Mouse (Mus musculus) heart, adult 2 months (tissue): ENCODE measurements at regions not wholly inside any gene's neighbourhood (a gene's known extent, or its start where the extent isn't known, plus 50 kb on each side); places are given as distances from the start of the nearest gene placed in this dataset.
"Not testable (repeated sequence)": the region's sequence is repeated elsewhere in the genome, so short reads cannot be mapped to it uniquely, and the experiment has no call there.

Experiments used
- DNase-seq, 2 experiments: peaks; one replicate each; pipeline ENCODE4 v3.0.0; 2021
- H3K27ac ChIP-seq: fragments of 200-600 bp; 2 replicates; pipeline ENCODE4 v1.8.1; 2022
- H3K27me3 ChIP-seq: fragments of 200-500 bp; 2 replicates; pipeline ENCODE4 v1.6.1; 2012; ENCODE audit warnings: mild to moderate bottlenecking, low read length, inconsistent platforms, mixed read lengths; ENCODE audit not compliant: control insufficient read depth, insufficient read depth
- H3K36me3 ChIP-seq: fragments of 200-500 bp; 2 replicates; pipeline ENCODE4 v1.6.1; 2012; ENCODE audit warnings: low read length, inconsistent platforms; ENCODE audit not compliant: control insufficient read depth, insufficient read depth
- H3K4me1 ChIP-seq: fragments of 200-500 bp; 2 replicates; pipeline ENCODE4 v1.6.1; 2011; ENCODE audit warnings: low read length; ENCODE audit not compliant: control insufficient read depth, insufficient read depth
- H3K4me3 ChIP-seq: fragments of 200-600 bp; 2 replicates; pipeline ENCODE4 v1.8.1; 2022
- H3K79me2 ChIP-seq: fragments of 200-500 bp; replicated peaks from 2 replicates; pipeline ENCODE4 v1.6.1; 2012; ENCODE audit warnings: mild to moderate bottlenecking, inconsistent platforms, low read length, moderate library complexity, mixed read lengths; ENCODE audit not compliant: control insufficient read depth, insufficient read depth
- H3K9ac ChIP-seq: fragments of 200-500 bp; 2 replicates; pipeline ENCODE4 v1.6.1; 2012; ENCODE audit warnings: low read depth, mild to moderate bottlenecking, control low read depth, inconsistent platforms, low read length, mixed read lengths
- CTCF ChIP-seq: fragments of 200-600 bp; IDR thresholded peaks from 2 replicates; pipeline ENCODE4 v1.8.1; 2022; ENCODE audit warnings: antibody characterized with exemption, mild to moderate bottlenecking, moderate library complexity
- EP300 ChIP-seq: fragments of 200-500 bp; IDR thresholded peaks from 2 replicates; pipeline ENCODE4 v1.6.1; 2011; ENCODE audit warnings: low read depth, low read length, control low read depth; ENCODE audit not compliant: insufficient read depth
- POLR2A ChIP-seq: fragments of 200-500 bp; IDR thresholded peaks from 2 replicates; pipeline ENCODE4 v1.6.1; 2011; ENCODE audit warnings: mild to moderate bottlenecking, low read depth, low read length, control low read depth; ENCODE audit not compliant: insufficient read depth
- WGBS: fragments of 180-500 bp; shearing (Covaris S2); methylation state at CpG from one replicate; pipeline ENCODE4 v1.1.7; 2018; 5-methylcytosine and 5-hydroxymethylcytosine counted together
- intact Hi-C: fragments of 180-260 bp; cut with DNase I; formaldehyde crosslinking; loops from one replicate; pipeline ENCODE4 v1.15.1; 2025

- Histone ChIP-seq H3K36me3 (no peaks in the 10 kb centered on the region), H3K4me1 (no peaks in the 10 kb centered on the region), H3K27me3 (no peaks in the 10 kb centered on the region), H3K79me2 (no peaks in the 10 kb centered on the region), H3K9ac (no peak overlapping the region), H3K4me3 (no peak overlapping the region), H3K27ac (no peak overlapping the region)
- intact Hi-C loops = no loop called here
- WGBS = 70% methylated on average over 4 of the region's 4 CpGs
- DNase-seq = no peak
- TF ChIP-seq EP300 (no peak), CTCF (no peak), POLR2A (no peak)
These were observed 132.9 kb downstream of the Tfec start for GRCm38 (mm10) chr6:16765354-16765753.

- Histone ChIP-seq H3K4me3 (no peak overlapping the region), H3K27me3 (no peaks in the 10 kb centered on the region), H3K4me1 (no peaks in the 10 kb centered on the region), H3K36me3 (no peaks in the 10 kb centered on the region), H3K9ac (no peak overlapping the region), H3K79me2 (no peaks in the 10 kb centered on the region), H3K27ac (no peak overlapping the region)
- DNase-seq = no peak
- 46% methylated on average over 5 of the region's 5 CpGs for WGBS
- intact Hi-C loops = no loop called here
- TF ChIP-seq POLR2A = no peak
- TF ChIP-seq EP300 = no peak
- TF ChIP-seq CTCF = no peak
These were observed 133.5 kb downstream of the Tfec start for GRCm38 (mm10) chr6:16764707-16765106.

DNA sequence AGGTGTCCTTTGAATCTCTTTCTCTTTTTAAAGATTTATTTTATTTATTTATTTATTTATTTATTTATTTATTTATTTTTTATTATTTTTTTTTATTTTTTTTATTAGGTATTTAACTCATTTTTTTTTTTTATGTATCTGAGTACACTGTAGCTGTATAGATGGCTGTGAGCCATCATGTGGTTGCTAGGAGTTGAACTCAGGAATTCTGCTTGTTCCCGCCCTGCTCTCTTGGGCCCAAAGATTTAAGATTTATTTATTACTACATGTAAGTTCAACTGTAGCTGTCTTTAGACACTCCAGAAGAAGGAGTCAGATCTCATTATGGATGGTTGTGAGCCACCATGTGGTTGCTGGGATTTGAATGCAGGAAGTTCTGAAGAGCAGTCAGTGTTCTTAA is 143.2 kb downstream of the Tfec start:
- H3K27ac ChIP-seq, H3K79me2 ChIP-seq, H3K9ac ChIP-seq, H3K27me3 ChIP-seq, H3K4me1 ChIP-seq, intact Hi-C loops, H3K4me3 ChIP-seq, DNase-seq, H3K36me3 ChIP-seq: not testable (repeated sequence)
- 91% methylated on average over 1 of the region's 1 CpGs for WGBS

GRCm38 (mm10) chr6:16733184-16733583 is 165.1 kb downstream of the Tfec start:
- intact Hi-C loops = no loop called here
- Histone ChIP-seq H3K4me1 (no peaks in the 10 kb centered on the region), H3K27ac (no peak overlapping the region), H3K4me3 (no peak overlapping the region), H3K9ac (no peak overlapping the region), H3K27me3 (no peaks in the 10 kb centered on the region), H3K79me2 (no peaks in the 10 kb centered on the region), H3K36me3 (no peaks in the 10 kb centered on the region)
- no peak for DNase-seq
- 59% methylated on average over 7 of the region's 7 CpGs for WGBS
- TF ChIP-seq CTCF = no peak
- no peak for TF ChIP-seq EP300
- TF ChIP-seq POLR2A = no peak

- intact Hi-C loops = no loop called here
- H3K4me1 ChIP-seq = no peaks in the 10 kb centered on the region
- H3K4me3 ChIP-seq = no peak overlapping the region
- no peaks in the 10 kb centered on the region for H3K27me3 ChIP-seq
- no peak overlapping the region for H3K9ac ChIP-seq
- no peak for DNase-seq
- no peaks in the 10 kb centered on the region for H3K79me2 ChIP-seq
- 75% methylated on average over 3 of the region's 3 CpGs for WGBS
- no peak for TF ChIP-seq EP300
- no peak for TF ChIP-seq POLR2A
- TF ChIP-seq CTCF = no peak
- no peaks in the 10 kb centered on the region for H3K36me3 ChIP-seq
- H3K27ac ChIP-seq = no peak overlapping the region
These were observed 166.1 kb downstream of the Tfec start for GRCm38 (mm10) chr6:16732095-16732494.

- Histone ChIP-seq H3K4me1 (no peaks in the 10 kb centered on the region), H3K4me3 (no peak overlapping the region), H3K79me2 (no peaks in the 10 kb centered on the region), H3K9ac (no peak overlapping the region), H3K27me3 (no peaks in the 10 kb centered on the region), H3K27ac (no peak overlapping the region), H3K36me3 (no peaks in the 10 kb centered on the region)
- TF ChIP-seq EP300 (no peak), POLR2A (no peak), CTCF (no peak)
- WGBS = 69% methylated on average over 13 of the region's 13 CpGs
- intact Hi-C loops = no loop called here
- no peak for DNase-seq
These were observed 170.9 kb downstream of the Tfec start for GRCm38 (mm10) chr6:16727256-16727890.
